Mouse (Mus musculus) bone marrow macrophage, adult 2 months (primary cell): Measurements from ENCODE around the gene Tnfrsf13c.

Experiments
- CTCF ChIP-seq: IDR thresholded peaks from 2 replicates; pipeline ENCODE4 v1.5.1; 2012; ENCODE audit warnings: low read depth, mild to moderate bottlenecking, low read length, moderate library complexity
- POLR2A ChIP-seq: IDR thresholded peaks from 2 replicates; pipeline ENCODE4 v1.6.1; 2012; ENCODE audit warnings: mild to moderate bottlenecking, low read depth, low read length, borderline replicate concordance

- TF ChIP-seq POLR2A (no peak), CTCF (no peak)
Measured at GRCm38 (mm10) chr15:82175091-82175490, 49.1 kb downstream of the Tnfrsf13c start.
